Mouse (Mus musculus): Measurements from ENCODE around the gene Ugt2b1.
"Not testable (repeated sequence)": the region's sequence is repeated elsewhere in the genome, so short reads cannot be mapped to it uniquely, and the experiment has no call there.

The Ugt2b1 gene

GRCm38 (mm10) chr5:86926426-86926825, at the start of gene Ugt2b1:
TSS of gene Ugt2b1 (minus strand) at chr5:86926530.
- no peak for ATAC-seq (ENCODE audit: insufficient number of reproducible peaks, low FRiP score, low TSS enrichment)

GRCm38 (mm10) chr5:86967271-86967670, 40.9 kb upstream of the Ugt2b1 start:
- ATAC-seq (ENCODE audit: insufficient number of reproducible peaks, low FRiP score, low TSS enrichment) = not testable (repeated sequence)

DNA sequence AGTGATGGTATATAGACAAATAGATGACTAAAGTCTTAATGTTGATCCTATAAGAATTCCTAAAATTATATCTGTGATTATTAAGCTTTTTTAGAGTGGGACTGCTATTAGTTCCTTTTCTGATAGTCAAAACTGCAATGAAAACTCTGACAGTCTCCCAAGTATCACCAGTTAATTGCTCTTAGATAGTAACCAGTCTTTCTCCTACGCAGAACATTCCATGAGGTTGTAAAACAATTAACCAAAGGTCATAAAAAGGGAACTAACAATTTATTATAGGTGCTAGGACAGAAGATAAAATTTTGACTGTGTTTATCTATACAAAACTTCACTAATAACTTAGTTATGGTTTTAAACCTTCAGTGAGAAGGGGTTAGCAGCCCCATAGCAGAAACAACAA, 36.5 kb upstream of the Ugt2b1 start:
- not testable (repeated sequence) for ATAC-seq (ENCODE audit: insufficient number of reproducible peaks, low FRiP score, low TSS enrichment)

DNA sequence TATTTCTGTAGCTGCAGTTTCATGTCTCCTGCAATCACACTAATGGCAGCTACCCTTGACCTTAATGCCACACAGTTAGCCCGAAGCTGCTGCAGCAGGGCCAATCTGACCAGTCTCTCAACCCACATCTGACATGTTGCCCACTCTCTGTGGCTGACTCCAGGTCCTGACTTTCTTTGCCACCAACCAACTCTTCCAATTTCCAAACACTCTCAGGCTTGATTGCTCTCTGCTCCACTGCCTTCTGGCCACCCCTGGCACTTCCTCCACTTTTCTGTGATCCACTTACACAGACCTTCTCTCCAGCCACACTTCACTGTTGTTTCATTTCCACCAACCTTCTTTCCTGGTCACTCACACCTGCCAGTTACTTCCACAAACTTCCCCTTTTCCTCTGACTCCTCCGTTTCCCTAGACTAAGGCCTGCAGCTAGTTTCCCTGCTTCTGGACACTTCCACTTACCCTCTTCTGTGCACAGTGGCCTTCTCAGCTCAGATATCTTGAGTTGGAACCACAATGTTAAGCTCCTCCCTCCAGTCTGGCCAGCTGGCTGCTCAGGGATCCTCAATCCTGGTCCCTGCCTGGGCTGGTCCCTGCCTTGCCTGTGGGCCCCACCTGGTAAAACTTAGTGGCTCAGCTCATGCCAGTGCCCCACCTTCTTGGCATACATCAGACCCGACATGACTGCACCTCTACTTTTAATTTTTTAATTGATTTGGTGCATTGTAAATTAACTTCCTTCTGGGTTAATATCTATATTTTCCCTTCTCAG, 35.4 kb upstream of the Ugt2b1 start:
- ATAC-seq (ENCODE audit: insufficient number of reproducible peaks, low FRiP score, low TSS enrichment) = no peak

DNA sequence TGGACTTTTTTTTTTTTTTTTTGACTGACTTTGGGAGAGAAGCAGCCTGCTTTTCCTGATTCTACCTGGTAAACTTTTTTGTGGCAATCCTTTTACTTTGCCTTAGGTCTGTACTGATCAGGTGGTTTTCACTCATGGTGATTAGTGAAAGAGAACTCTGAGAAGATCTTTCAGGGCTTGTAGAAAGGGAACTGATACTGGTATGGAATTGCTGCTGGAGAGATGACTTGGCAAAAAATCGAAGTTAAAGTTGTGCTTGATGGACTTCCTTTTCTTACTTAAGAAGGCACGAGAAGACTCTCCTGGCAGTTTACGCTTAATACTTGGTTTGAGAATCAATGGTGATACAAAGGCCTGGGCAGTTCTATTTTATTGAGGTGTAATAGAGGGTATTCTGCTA, 34.2 kb upstream of the Ugt2b1 start:
- ATAC-seq (ENCODE audit: insufficient number of reproducible peaks, low FRiP score, low TSS enrichment) = no peak

- no peak for ATAC-seq (ENCODE audit: insufficient number of reproducible peaks, low FRiP score, low TSS enrichment)
These were observed 15.8 kb upstream of the Ugt2b1 start for GRCm38 (mm10) chr5:86942111-86942510.

DNA sequence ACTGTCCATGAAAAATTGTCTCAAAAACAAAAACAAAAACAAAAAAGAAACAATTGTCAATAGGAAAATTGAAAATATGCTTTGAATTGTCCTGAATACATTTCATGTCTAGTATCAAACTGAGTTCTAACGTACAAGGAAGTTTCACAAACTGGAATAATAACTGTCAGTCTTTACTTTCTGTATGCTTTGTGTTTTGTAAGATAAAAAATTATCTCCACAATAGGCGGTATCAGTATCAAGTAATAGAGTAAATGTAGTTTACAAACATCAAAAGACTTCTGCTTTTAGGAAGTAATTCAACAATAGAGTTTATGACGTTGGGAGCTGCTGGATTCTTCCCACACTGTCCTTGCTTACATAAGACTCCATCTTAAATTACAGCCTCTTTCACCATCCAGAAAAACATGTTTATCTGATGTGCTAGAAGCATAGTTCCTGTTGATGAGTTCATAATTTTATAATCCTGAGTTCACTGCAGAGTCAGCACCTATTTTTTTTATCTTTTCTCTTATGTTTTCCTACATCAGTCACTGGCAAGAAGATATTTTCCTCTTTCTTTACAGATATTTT, 5.6 kb downstream of the Ugt2b1 start:
- ATAC-seq (ENCODE audit: insufficient number of reproducible peaks, low FRiP score, low TSS enrichment) = no peak

- no peak for ATAC-seq (ENCODE audit: insufficient number of reproducible peaks, low FRiP score, low TSS enrichment)
These were observed 14.8 kb downstream of the Ugt2b1 start for GRCm38 (mm10) chr5:86911357-86912099.

GRCm38 (mm10) chr5:86910770-86911169, 15.6 kb downstream of the Ugt2b1 start:
- ATAC-seq (ENCODE audit: insufficient number of reproducible peaks, low FRiP score, low TSS enrichment) = no peak

- no peak for ATAC-seq (ENCODE audit: insufficient number of reproducible peaks, low FRiP score, low TSS enrichment)
These were observed 19.6 kb downstream of the Ugt2b1 start, which contains the start of gene Ugt2b34 for GRCm38 (mm10) chr5:86906758-86907157. TSS of gene Ugt2b34 (minus strand) at chr5:86906937.

DNA sequence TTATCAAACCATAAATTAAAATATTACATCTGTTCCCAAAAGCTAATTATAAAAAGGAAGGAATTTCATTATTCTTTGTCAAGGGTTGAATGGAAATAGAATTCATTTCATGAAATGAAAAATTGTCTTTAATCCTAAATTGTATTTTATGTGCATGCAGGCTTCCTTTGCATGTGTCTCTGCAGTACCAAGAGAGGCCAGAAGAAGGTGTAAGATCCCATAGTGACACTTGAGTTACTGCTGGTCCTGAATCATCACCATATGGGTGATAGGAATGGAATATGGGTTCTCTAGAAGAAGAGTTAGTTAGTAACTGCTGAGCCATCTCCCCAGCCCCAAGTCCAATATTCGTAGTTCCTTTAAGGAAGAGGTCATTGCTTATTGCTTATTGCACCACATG, 36.4 kb downstream of the Ugt2b1 start:
- ATAC-seq (ENCODE audit: insufficient number of reproducible peaks, low FRiP score, low TSS enrichment) = no peak

DNA sequence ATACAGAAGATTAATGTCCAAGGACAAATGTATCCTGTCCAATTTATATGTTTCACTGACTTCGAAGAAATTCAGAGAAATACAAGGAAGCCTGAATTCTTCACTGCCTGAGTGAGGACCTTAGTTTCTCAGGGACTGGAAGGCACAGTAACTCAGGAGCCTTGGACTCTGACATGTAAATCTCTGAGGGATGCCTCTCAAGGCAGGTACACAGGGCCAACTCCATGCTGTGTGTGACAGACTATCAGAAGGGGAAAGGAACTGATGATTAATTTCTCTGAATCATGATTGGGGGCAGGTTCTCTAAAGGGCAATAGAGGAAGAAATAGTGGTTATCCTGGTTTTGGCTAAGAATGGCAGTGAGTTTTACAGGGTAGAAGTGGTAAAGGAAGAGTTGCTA, 37.9 kb downstream of the Ugt2b1 start:
- no peak for ATAC-seq (ENCODE audit: insufficient number of reproducible peaks, low FRiP score, low TSS enrichment)

DNA sequence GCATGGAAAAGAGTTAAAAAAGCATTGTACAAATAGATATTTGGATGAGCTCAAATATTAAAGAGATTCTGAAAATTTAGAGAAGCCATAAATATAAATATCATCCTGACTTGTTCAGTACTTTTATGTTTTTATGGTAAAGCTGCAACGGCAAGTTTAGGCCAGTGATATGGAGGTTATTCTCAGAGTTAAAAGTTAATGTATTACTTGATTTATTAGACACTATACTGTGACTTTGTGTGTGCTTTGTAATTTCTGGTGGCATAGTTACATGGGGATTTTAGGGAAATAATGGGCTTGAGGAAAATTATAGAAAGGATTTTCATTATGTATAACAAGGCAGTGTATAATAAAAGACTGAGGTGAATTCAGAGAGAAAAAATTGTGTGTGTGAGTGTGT, 39.2 kb downstream of the Ugt2b1 start:
- no peak for ATAC-seq (ENCODE audit: insufficient number of reproducible peaks, low FRiP score, low TSS enrichment)

DNA sequence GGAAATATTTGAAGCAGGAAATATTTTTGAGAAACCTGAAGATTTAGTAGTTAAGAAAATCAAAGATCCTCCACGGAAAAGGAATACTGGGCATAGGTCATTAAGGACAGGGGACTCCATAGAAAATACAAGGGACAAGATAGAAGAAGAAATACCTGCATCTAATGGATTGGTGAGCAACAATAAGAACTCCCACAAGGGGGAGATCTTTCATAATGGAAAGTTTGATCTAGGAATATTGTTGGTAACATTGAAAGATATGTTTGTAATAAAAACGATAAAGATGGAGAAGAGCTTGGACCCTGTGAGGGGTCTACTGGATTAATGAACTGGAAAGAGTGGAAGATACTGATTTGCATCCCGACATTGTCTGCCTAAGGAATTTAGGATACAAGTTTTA, 39.7 kb downstream of the Ugt2b1 start:
- no peak for ATAC-seq (ENCODE audit: insufficient number of reproducible peaks, low FRiP score, low TSS enrichment)

DNA sequence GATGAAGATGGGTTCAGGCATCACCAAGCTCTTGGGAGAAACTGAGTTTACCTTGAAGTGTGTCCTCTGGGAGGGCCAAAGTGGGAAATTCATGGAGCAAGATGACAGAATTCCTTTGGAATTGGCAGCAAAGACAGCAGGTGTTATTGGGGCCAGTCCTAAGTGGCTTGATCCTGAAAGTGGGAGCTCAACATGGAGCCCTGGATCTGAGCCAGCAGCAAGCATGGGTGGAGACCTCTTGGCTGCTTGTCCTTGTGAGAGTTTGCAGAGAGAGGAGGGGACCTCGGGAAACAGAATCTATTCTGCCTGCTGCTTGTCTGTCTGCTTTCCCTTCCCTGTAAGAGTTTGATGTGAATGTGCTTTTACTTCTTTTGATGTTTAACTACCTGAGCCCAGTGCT, 54.5 kb downstream of the Ugt2b1 start:
- no peak for ATAC-seq (ENCODE audit: insufficient number of reproducible peaks, low FRiP score, low TSS enrichment)
